Mouse (Mus musculus): ENCODE data around the gene Rpp21.

- TF ChIP-seq CTCF (IDR thresholded peaks at IDR 0.05) (peak; percentile 42), EP300 (IDR thresholded peaks at IDR 0.05) (no peak)
Measured at GRCm38 (mm10) chr17:36245741-36246140, 12.1 kb downstream of the Rpp21 start.
